ENCODE assay signal across 8 mouse cellular contexts in the genomic region with DNA sequence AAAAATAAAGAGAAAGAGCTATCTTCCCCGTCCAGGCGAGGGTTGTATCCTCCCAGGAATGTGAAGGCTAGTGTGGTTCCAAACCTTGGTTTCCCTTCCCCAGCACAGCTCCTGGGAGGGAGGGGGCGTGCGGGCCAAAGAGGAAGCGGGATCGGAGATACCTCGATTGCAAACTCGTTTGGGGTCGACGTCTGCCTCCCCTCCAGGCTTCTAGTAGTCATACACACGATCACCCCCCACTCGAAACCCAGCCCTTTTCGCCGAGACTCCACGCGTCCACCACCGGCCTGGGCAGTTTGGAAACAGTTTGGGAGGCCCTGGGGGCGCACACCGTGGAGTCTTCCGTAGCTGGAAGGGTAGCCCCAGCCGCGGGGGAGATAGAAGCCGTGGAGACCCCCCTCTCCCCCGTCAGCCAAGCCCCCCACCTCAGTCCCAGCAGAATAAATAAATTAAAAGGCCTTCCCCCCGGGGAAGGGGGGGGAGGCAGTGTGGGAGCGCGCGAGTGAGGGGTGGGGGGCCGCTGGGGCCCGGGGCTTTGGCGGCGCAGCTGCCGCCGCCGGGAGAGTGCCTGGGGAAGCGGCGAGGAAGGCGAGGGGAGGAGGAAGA. TPM values are rescaled to one million over a fixed set of nuclear protein-coding genes. Genes with fewer than 3 reads are reported as not detected.
DNase-seq lines count a peak whose midpoint lies in the region; ATAC-seq and TF ChIP-seq lines count a peak whose summit lies in the region.

No protein-coding gene starts in this region.

- peak overlapping the region; percentile 82 for H3K4me3 ChIP-seq in E14TG2a.4 (replicated peaks; ENCODE audit: low read length)
- H3K4me3 ChIP-seq in heart, embryonic 13.5 days: peak overlapping the region; percentile 96
- H3K4me3 ChIP-seq in limb, embryonic 11.5 days (ENCODE audit: low read depth, low read length): peak overlapping the region; percentile 95
- H3K4me3 ChIP-seq in midbrain, embryonic 11.5 days (ENCODE audit: low read depth, low read length): peak overlapping the region; percentile 95

- peaks cover 12% of the 10 kb centered on the region for H3K27me3 ChIP-seq in E14TG2a.4 (ENCODE audit: insufficient read depth, low read length)
- no peaks in the 10 kb centered on the region for H3K27me3 ChIP-seq in heart, embryonic 13.5 days (replicated peaks)
- no peaks in the 10 kb centered on the region for H3K27me3 ChIP-seq in limb, embryonic 11.5 days (ENCODE audit: control insufficient read depth, insufficient read depth, low read length)
- H3K27me3 ChIP-seq in midbrain, embryonic 11.5 days (ENCODE audit: control insufficient read depth, insufficient read depth, low read length): no peaks in the 10 kb centered on the region

- WGBS in heart, embryonic 13.5 days: under 1% methylated on average over 37 of the region's 38 CpGs
- 0% methylated on average over 31 of the region's 38 CpGs for WGBS in limb, embryonic 11.5 days
- 0% methylated on average over 26 of the region's 38 CpGs for WGBS in midbrain, embryonic 11.5 days

- H3K4me1 ChIP-seq in E14TG2a.4 (replicated peaks; ENCODE audit: low read depth, low read length): peaks cover 54% of the 10 kb centered on the region
- H3K4me1 ChIP-seq in heart, embryonic 13.5 days: peaks cover 62% of the 10 kb centered on the region
- H3K4me1 ChIP-seq in limb, embryonic 11.5 days (ENCODE audit: control insufficient read depth, insufficient read depth, low read length): peaks cover 39% of the 10 kb centered on the region
- peaks cover 34% of the 10 kb centered on the region for H3K4me1 ChIP-seq in midbrain, embryonic 11.5 days (ENCODE audit: control insufficient read depth, insufficient read depth, low read length)

- peak overlapping the region; percentile 100 for H3K9ac ChIP-seq in heart, embryonic 13.5 days
- H3K9ac ChIP-seq in limb, embryonic 11.5 days (ENCODE audit: low read length): peak overlapping the region; percentile 100
- peak overlapping the region; percentile 99 for H3K9ac ChIP-seq in midbrain, embryonic 11.5 days (ENCODE audit: low read length)

- peaks cover 33% of the 10 kb centered on the region for H3K36me3 ChIP-seq in E14TG2a.4 (ENCODE audit: insufficient read depth, low read length)
- peaks cover 22% of the 10 kb centered on the region for H3K36me3 ChIP-seq in heart, embryonic 13.5 days
- H3K36me3 ChIP-seq in limb, embryonic 11.5 days (ENCODE audit: control insufficient read depth, insufficient read depth, low read length): peaks cover 7% of the 10 kb centered on the region; the same call in 1 of the 2 replicates
- H3K36me3 ChIP-seq in midbrain, embryonic 11.5 days (ENCODE audit: control insufficient read depth, insufficient read depth, low read length): no peaks in the 10 kb centered on the region

- H3K27ac ChIP-seq in heart, embryonic 13.5 days (replicated peaks): peak overlapping the region; percentile 100
- H3K27ac ChIP-seq in limb, embryonic 11.5 days (replicated peaks; ENCODE audit: low read depth, low read length): peak overlapping the region; percentile 100
- peak overlapping the region; percentile 100 for H3K27ac ChIP-seq in midbrain, embryonic 11.5 days (ENCODE audit: low read depth, low read length)

- no peak for TF ChIP-seq CTCF in E14TG2a.4 (conservative IDR thresholded peaks at IDR 0.05; ENCODE audit: low read length)

- no peak for ATAC-seq in heart, embryonic 13.5 days (ENCODE audit: extremely low read depth, insufficient number of reproducible peaks, low FRiP score, low TSS enrichment)
- no peak for ATAC-seq in limb, embryonic 11.5 days (ENCODE audit: insufficient number of reproducible peaks, low FRiP score, low TSS enrichment, low read depth)
- ATAC-seq in midbrain, embryonic 11.5 days (ENCODE audit: low FRiP score): peak; percentile 6; the same call in 1 of the 2 replicates

- no peaks in the 10 kb centered on the region for H3K9me3 ChIP-seq in E14TG2a.4 (ENCODE audit: low read length)
- no peaks in the 10 kb centered on the region for H3K9me3 ChIP-seq in heart, embryonic 13.5 days
- H3K9me3 ChIP-seq in limb, embryonic 11.5 days (ENCODE audit: control insufficient read depth, low read length): no peaks in the 10 kb centered on the region
- no peaks in the 10 kb centered on the region for H3K9me3 ChIP-seq in midbrain, embryonic 11.5 days (ENCODE audit: control insufficient read depth, low read length)

- peak; percentile 98 for DNase-seq in heart, adult 11 months
- DNase-seq in heart, adult 8-10 months (ENCODE audit: low spot score): no peak
- peak; percentile 56 to 59 for DNase-seq in cerebellum, postnatal 36 days
- peak; percentile 77 for DNase-seq in limb, embryonic 11.5 days (ENCODE audit: low spot score)
- peak; percentile 97 for DNase-seq in midbrain, embryonic 11.5 days (ENCODE audit: low spot score, missing footprints)
- peak; percentile 52 for DNase-seq in testis, postnatal 14 days (ENCODE audit: low spot score)

- peak overlapping the region; percentile 86 for H3K4me2 ChIP-seq in heart, embryonic 13.5 days
- peak overlapping the region; percentile 100 for H3K4me2 ChIP-seq in limb, embryonic 11.5 days (ENCODE audit: low read depth, severe bottlenecking)
- H3K4me2 ChIP-seq in midbrain, embryonic 11.5 days: peak overlapping the region; percentile 100

RNA-seq across cellular contexts. Expression of a gene that starts 0.3 kb away (rescaled TPM):
- total RNA-seq in heart, adult 8-10 months (2022): 10 to 100 TPM; 14.3 to 21.5 (median 18.2) TPM
- polyA plus RNA-seq in heart, embryonic 13.5 days (2015; fragmentation: Nextera tagmentation; extraction: Ambion mirVana): 6.1 and 6.2 TPM in 2 replicates
- polyA plus RNA-seq in limb, embryonic 11.5 days (2014; fragmentation: Nextera tagmentation; extraction: Ambion mirVana): 12.0 and 14.0 TPM in 2 replicates
- polyA plus RNA-seq in midbrain, embryonic 11.5 days (2014; fragmentation: Nextera tagmentation; extraction: Ambion mirVana): 9.8 and 10.0 TPM in 2 replicates

RNA-seq across cellular contexts. Expression of a gene that starts 9.2 kb away (rescaled TPM):
- 1 to 10 TPM in 1 of 4 experiments, under 1 TPM in 3; 0.38 to 1.7 (median 0.68) TPM for total RNA-seq in heart, adult 8-10 months (2022)
- 0.94 and 1.7 TPM in 2 replicates for polyA plus RNA-seq in heart, embryonic 13.5 days (2015; fragmentation: Nextera tagmentation; extraction: Ambion mirVana)
- polyA plus RNA-seq in limb, embryonic 11.5 days (2014; fragmentation: Nextera tagmentation; extraction: Ambion mirVana): 2.9 and 3.6 TPM in 2 replicates
- 1.6 TPM in 2 replicates for polyA plus RNA-seq in midbrain, embryonic 11.5 days (2014; fragmentation: Nextera tagmentation; extraction: Ambion mirVana)

RNA-seq across cellular contexts. Expression of a gene that starts 27.6 kb away (rescaled TPM):
- 10 to 100 TPM; 11.7 to 16.6 (median 13.8) TPM for total RNA-seq in heart, adult 8-10 months (2022)
- 57.2 and 62.8 TPM in 2 replicates for polyA plus RNA-seq in heart, embryonic 13.5 days (2015; fragmentation: Nextera tagmentation; extraction: Ambion mirVana)
- 82.6 and 85.8 TPM in 2 replicates for polyA plus RNA-seq in limb, embryonic 11.5 days (2014; fragmentation: Nextera tagmentation; extraction: Ambion mirVana)
- polyA plus RNA-seq in midbrain, embryonic 11.5 days (2014; fragmentation: Nextera tagmentation; extraction: Ambion mirVana): 59.6 and 60.7 TPM in 2 replicates

RNA-seq across cellular contexts. Expression of a gene that starts 40.9 kb away (rescaled TPM):
- total RNA-seq in heart, adult 8-10 months (2022): not detected
- polyA plus RNA-seq in heart, embryonic 13.5 days (2015; fragmentation: Nextera tagmentation; extraction: Ambion mirVana): 0.37 and 1.5 TPM in 2 replicates
- polyA plus RNA-seq in limb, embryonic 11.5 days (2014; fragmentation: Nextera tagmentation; extraction: Ambion mirVana): not detected in 2 replicates
- not detected in 2 replicates for polyA plus RNA-seq in midbrain, embryonic 11.5 days (2014; fragmentation: Nextera tagmentation; extraction: Ambion mirVana)
